Mouse (Mus musculus) erythroblast, embryonic 14.5 days (primary cell): Measurements from ENCODE around the gene Myo1c.

Experiments
- GATA1 ChIP-seq: IDR thresholded peaks from 2 replicates; pipeline ENCODE4 v1.6.1; 2012; ENCODE audit warnings: low read length, inconsistent platforms, mixed read lengths
- TAL1 ChIP-seq: IDR thresholded peaks from 3 replicates; pipeline ENCODE4 v1.6.1; 2012; ENCODE audit warnings: low read length, inconsistent platforms, mixed read lengths

DNA sequence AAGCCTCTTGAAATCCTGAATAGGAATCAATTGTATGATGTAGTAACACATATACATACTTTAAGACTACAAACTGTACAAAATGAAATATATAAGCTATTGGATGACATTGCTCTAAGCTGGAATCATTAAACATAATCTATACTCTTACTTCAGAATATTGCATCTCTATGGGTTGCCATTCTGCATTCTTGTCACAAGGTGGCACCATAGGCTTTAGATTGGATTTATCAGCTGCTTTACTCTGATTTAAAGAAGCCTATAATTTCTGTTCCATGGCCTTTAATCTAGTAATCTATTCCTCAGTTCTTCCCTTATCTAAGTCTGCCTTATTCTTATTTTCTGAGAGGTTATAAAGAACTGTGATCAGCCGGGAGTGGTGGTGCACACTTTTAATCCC is 63.6 kb downstream of the Myo1c start:
- TF ChIP-seq TAL1 (no peak), GATA1 (no peak)
